Mouse (Mus musculus): ENCODE results near the gene Lrrk1.

The Lrrk1 gene

GRCm38 (mm10) chr7:66384213-66384612 is 3.9 kb downstream of the Lrrk1 start:
- peak; percentile 81 for DNase-seq (ENCODE audit: low read depth)

DNA sequence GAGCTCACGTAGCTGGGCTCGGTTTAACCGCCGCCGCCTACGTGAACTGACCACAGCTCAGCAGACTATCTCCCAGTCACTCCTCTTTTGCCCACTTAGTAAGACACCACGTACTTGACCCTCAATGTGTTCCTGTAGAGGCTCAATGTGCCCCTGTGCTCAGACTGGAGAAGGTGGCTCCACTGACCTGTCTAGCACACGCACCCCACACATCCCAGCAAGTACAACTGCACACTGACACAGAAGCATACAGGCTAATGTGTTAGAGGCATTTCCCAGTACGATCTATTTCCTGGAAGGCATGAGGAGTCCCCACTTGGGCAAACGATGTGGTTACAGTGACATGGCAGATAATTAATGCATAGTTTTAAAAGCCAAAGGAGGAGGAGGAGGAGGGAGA is 11.6 kb downstream of the Lrrk1 start:
- no peak for DNase-seq (ENCODE audit: low read depth)

- peak; percentile 34 for DNase-seq (ENCODE audit: low read depth)
These were observed 12.4 kb downstream of the Lrrk1 start for GRCm38 (mm10) chr7:66375736-66376135.

DNA sequence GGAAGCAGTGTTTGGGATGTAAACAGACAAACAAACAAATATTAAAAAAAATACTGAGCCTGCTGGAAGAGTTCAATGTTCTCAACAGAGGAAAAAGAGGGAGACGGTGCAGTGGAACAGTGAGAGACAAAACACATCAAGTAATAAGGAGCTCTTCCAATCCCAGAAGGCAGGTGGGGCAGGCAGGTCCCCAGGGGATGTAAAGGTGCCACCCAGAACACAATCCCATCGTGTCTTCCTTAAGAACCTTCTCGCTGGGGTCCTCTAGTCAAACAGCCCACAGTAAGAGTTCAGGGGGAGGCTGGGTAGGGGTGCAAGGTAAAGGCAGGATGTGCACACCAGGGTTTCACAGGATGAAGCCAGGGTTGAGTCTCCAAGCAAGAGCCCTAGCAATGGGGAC is 14.8 kb downstream of the Lrrk1 start:
- no peak for DNase-seq (ENCODE audit: low read depth)

- DNase-seq (ENCODE audit: low read depth): no peak
These were observed 17.2 kb downstream of the Lrrk1 start for GRCm38 (mm10) chr7:66370970-66371369.

DNA sequence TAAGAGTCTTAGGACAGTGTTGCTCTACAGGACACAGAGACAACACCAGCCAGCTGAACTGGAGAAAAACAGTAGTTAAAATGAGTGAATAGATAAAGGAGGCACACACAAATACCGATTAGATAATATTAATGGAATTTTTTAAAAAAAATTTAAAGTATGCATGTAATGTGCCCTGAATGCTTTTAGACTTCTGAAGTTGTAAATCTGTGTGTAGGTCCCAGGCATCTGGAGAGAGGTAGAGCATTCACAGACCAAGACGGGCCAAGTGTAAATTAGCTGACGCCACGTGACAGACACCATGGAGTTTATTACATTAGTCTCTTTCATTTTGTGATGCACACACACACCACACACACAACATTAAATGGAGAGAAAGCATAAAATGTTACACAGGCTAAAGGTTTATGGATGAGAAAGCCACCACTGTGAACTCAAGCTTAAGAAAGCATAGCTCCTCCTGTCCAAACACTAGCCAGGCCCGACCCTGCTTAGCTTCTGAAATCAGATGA is 18.2 kb downstream of the Lrrk1 start:
- DNase-seq (ENCODE audit: low read depth): no peak

- DNase-seq (ENCODE audit: low read depth): peak; percentile 62
These were observed 18.8 kb downstream of the Lrrk1 start for GRCm38 (mm10) chr7:66369071-66369933.

DNA sequence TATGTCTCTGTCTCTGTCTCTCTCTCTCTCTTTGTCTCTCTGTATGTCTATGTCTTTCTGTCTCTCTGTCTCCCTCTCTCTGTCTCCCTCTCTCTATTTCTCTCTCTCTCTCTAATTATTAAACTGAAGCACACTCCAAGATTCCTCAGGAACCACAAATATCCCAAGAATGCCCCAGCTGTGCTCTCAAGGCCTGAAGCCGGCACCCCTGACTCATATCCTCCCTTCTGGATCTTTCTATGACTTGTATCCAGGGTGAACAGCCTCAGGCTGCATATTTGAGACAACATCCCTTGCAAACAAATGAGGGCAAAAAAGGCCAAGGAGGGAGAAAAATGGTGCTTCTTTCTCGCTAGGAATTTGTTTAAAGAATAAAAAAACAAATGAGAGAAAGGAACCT is 22.2 kb downstream of the Lrrk1 start, which contains the start of gene Gm10974:
Gene Gm10974 (plus strand): TSS at position 2 of the 400 bp plus-strand sequence.
- DNase-seq (ENCODE audit: low read depth): peak; percentile 80

DNA sequence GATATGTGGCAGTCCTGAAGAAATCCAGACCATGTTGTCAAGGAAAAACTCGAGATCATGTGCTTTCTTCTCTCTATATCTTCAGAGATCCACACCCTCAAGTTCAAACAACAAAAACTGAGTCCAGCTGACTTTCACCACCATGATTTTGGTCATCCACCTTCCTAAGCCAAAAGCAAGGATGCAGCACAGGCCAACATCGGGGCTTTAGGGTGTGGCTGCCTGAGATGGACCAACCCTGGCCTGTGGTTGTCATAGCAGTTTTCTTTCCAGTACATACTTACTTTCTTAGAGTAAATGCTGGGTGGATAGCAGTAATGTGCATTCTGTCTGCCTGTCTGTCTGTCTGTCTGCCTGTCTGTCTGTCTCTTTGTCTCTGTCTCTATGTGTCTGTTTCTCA is 22.7 kb downstream of the Lrrk1 start:
- peak; percentile 29 for DNase-seq (ENCODE audit: low read depth)

GRCm38 (mm10) chr7:66364491-66364890 is 23.7 kb downstream of the Lrrk1 start:
- DNase-seq (ENCODE audit: low read depth): no peak

- DNase-seq (ENCODE audit: low read depth): peak; percentile 55
These were observed 29.1 kb downstream of the Lrrk1 start for GRCm38 (mm10) chr7:66359044-66359443.

- no peak for DNase-seq (ENCODE audit: low read depth)
These were observed 29.7 kb downstream of the Lrrk1 start for GRCm38 (mm10) chr7:66358461-66358860.

DNA sequence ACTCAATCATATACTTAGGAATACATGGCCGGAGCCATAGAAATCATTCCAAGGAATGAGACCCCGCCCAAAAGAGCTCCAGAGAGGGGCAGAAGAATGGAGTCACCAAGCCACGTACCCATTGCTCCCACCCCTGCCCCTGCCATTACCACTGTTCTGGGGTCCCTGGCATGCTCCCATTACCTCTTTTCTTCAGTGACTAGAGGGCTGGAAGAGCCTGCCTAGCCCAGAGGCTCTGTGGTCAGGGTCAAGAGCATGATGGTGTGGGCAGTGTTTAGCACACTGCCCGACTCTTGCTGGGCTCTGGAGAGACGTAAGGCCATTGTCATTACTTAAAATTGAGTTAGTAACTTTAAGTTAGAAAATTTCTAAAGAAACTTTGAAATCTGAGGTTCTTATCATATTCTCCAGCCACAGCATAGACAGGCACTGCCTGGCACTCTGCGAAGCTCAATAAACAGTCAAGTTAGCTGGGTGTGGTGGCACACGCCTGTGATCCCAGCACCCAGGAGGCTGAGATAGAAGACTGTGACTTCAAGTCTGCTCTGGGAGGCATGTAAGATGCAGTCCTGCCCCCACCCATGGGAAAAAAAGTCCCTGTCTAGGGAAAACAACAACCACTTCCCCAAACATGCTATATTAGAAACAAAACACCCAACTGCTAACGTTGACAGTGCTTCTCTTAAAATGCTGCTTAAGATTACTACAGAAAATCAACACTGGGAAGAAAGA is 32.2 kb downstream of the Lrrk1 start:
- no peak for DNase-seq (ENCODE audit: low read depth)

GRCm38 (mm10) chr7:66354911-66355310 is 33.2 kb downstream of the Lrrk1 start:
- no peak for DNase-seq (ENCODE audit: low read depth)

- DNase-seq (ENCODE audit: low read depth): no peak
These were observed 37.1 kb downstream of the Lrrk1 start for GRCm38 (mm10) chr7:66351074-66351473.

GRCm38 (mm10) chr7:66349670-66350069 is 38.5 kb downstream of the Lrrk1 start:
- no peak for DNase-seq (ENCODE audit: low read depth)

DNA sequence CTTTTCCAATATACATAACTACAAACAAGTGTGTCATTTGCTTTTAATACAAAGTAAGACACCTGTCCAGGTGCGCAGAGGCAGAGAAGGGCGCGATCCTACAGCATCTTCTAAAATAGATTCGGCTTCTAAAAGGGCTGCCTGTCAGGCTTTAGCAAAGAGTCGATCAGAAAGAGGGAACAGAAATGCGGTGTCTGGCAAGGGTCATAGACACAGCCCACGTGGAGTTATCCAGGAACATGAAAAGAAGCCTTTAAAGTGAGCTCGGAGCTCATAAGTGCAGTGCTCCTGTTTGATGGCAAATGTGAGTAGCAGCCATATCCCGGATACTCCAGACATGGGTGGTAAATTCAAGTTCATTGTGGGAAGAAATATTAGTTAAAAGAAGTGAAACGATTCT is 39.6 kb downstream of the Lrrk1 start:
- DNase-seq (ENCODE audit: low read depth): no peak

DNA sequence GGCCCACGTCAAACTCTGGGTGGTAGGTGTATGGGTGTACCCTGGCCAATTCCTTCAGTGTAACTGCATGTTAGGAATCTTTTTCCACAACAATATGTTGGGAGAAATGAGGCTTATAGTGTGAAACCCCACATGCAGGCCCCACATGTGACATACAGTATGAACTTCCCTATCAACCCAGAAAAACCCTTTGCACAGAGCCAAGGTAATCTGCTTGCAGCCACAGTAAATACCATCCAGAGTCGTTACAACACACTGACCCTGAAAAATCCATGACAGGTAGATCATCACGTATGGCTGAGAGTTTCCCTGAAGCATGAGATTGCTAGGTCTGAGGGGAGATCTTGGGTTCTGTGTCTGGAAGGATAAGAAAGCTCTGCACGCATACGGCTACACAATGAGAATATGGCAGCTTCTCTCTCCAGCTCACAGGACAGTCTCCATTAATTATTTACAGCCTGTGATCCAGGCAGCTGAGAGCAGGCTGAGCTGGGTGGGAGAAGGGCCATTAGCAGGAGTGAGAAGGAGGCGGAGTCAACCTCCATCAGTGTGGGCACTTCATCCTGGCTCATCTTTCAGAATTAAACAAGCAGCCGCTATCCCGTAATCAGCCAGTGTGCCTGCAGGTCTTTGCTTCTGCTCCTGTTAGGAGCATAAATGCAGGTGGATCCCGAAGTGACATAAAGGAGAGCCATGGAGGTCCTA is 41.0 kb downstream of the Lrrk1 start:
- DNase-seq (ENCODE audit: low read depth): no peak

DNA sequence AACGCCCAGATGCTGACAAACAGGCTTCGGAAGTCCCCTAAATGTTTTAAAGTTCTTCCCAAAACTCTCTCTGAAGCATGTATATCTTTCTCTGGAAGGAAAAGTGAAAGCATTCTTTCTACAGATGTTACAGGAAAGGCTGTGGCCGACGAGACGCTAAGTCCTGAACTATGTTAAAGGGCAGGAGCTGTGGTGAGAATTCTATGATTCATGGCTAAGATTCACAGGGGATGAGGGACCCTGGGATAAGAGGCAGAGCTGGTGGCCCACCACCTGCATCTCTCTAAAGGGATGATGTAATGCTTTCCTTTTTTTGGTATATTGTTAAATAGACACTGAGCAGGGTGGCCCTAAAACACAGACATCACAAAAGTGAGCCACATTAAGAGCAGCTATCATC is 44.8 kb downstream of the Lrrk1 start:
- DNase-seq (ENCODE audit: low read depth): peak; percentile 55

- DNase-seq (ENCODE audit: low read depth): no peak
These were observed 45.3 kb downstream of the Lrrk1 start for GRCm38 (mm10) chr7:66342831-66343230.

- peak; percentile 84 for DNase-seq (ENCODE audit: low read depth)
These were observed 45.8 kb downstream of the Lrrk1 start for GRCm38 (mm10) chr7:66342323-66342722.

- DNase-seq (ENCODE audit: low read depth): no peak
These were observed 48.1 kb downstream of the Lrrk1 start for GRCm38 (mm10) chr7:66340044-66340443.
